Mouse (Mus musculus) heart, embryonic 15.5 days (tissue): ENCODE measurements at regions not wholly inside any gene's neighbourhood (a gene's known extent, or its start where the extent isn't known, plus 50 kb on each side); places are given as distances from the start of the nearest gene placed in this dataset.
"Not testable (repeated sequence)": the region's sequence is repeated elsewhere in the genome, so short reads cannot be mapped to it uniquely, and the experiment has no call there.

ENCODE experiments used
- ATAC-seq: fragments of 200-750 bp; cut with Nextera tagmentation; replicated peaks from 2 replicates; pipeline ENCODE4 v1.8.0; 2017; ENCODE audit warnings: low read depth, moderate TSS enrichment; ENCODE audit not compliant: insufficient number of reproducible peaks, insufficient read depth, low FRiP score
- H3K27ac ChIP-seq: fragments of 300-500 bp; sonication (generic); 2 replicates; pipeline ENCODE4 v1.5.1; 2015; ENCODE audit warnings: mild to moderate bottlenecking, inconsistent platforms
- H3K27me3 ChIP-seq: fragments of 300-500 bp; sonication (generic); 2 replicates; pipeline ENCODE4 v1.6.1; 2015; ENCODE audit warnings: inconsistent platforms
- H3K36me3 ChIP-seq: fragments of 300-500 bp; sonication (generic); 2 replicates; pipeline ENCODE4 v1.6.1; 2015; ENCODE audit warnings: mild to moderate bottlenecking, inconsistent platforms
- H3K4me1 ChIP-seq: fragments of 300-500 bp; sonication (generic); replicated peaks from 2 replicates; pipeline ENCODE4 v1.6.1; 2015; ENCODE audit warnings: inconsistent platforms
- H3K4me2 ChIP-seq: fragments of 300-500 bp; sonication (generic); 2 replicates; pipeline ENCODE4 v1.6.1; 2015; ENCODE audit warnings: inconsistent platforms, mild to moderate bottlenecking, moderate library complexity
- H3K4me3 ChIP-seq: fragments of 300-500 bp; sonication (generic); 2 replicates; pipeline ENCODE4 v1.5.1; 2015; ENCODE audit warnings: mild to moderate bottlenecking, inconsistent platforms
- H3K9ac ChIP-seq: fragments of 300-500 bp; sonication (generic); 2 replicates; pipeline ENCODE4 v1.6.1; 2015; ENCODE audit warnings: mild to moderate bottlenecking, inconsistent platforms
- H3K9me3 ChIP-seq: fragments of 300-500 bp; sonication (generic); replicated peaks from 2 replicates; pipeline ENCODE4 v1.6.1; 2016; ENCODE audit warnings: inconsistent platforms
- WGBS: fragments of 180-500 bp; shearing (Covaris S2); methylation state at CpG from one replicate; pipeline ENCODE4 v1.1.7; 2015; ENCODE audit warnings: mixed read lengths; 5-methylcytosine and 5-hydroxymethylcytosine counted together

GRCm38 (mm10) chr10:118927316-118927715 is 57.3 kb upstream of the Dyrk2 start:
- Histone ChIP-seq H3K9me3 (no peaks in the 10 kb centered on the region), H3K36me3 (no peaks in the 10 kb centered on the region), H3K4me2 (no peak overlapping the region), H3K9ac (no peak overlapping the region), H3K27me3 (no peaks in the 10 kb centered on the region), H3K4me3 (no peak overlapping the region), H3K4me1 (0 out of 2 replicates have a peak, but pooled peaks cover 4% of the 10 kb centered on the region), H3K27ac (no peak overlapping the region)
- 83% methylated on average over 12 of the region's 12 CpGs for WGBS
- no peak for ATAC-seq

DNA sequence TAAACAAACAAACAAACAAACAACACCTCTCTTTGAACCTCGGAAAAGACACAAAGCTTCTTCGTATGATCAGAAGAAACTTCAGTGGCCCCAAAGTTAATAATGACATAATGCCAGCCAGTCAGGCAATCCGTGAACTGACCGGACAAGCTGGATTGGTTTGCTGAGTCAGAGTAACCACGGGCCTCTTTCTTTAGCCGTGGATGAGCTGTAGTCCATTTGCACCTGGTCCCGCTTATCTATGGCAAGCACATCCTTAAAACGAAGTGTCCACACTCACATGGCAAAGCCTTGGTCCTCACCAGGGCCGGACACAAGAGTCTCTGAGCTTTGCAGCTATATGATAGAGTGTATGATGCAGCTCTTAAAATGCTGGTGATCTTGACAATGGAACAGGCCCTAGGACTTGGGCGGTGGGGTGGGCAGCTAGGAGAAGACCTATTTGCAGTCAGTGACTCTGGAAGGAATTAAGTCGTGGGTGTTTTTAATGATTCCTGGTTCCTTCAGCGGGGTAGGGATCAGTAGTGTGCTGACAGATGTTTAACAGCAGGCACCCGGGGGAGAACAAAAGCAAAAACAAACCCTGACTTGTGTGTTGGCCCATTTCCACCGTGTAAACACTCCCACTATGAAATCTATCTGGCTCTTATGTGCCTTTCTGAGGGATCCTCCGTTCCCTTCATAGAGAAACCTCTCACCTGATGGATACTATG is 53.6 kb upstream of the Dyrk2 start:
- Histone ChIP-seq H3K27ac (no peak overlapping the region), H3K9me3 (no peaks in the 10 kb centered on the region), H3K4me2 (no peak overlapping the region), H3K4me3 (no peak overlapping the region), H3K36me3 (no peaks in the 10 kb centered on the region), H3K4me1 (0 out of 2 replicates have a peak, but pooled peaks cover 4% of the 10 kb centered on the region), H3K27me3 (no peaks in the 10 kb centered on the region), H3K9ac (no peak overlapping the region)
- WGBS, result 45% methylated on average over 15 of the region's 15 CpGs
- no peak for ATAC-seq

DNA sequence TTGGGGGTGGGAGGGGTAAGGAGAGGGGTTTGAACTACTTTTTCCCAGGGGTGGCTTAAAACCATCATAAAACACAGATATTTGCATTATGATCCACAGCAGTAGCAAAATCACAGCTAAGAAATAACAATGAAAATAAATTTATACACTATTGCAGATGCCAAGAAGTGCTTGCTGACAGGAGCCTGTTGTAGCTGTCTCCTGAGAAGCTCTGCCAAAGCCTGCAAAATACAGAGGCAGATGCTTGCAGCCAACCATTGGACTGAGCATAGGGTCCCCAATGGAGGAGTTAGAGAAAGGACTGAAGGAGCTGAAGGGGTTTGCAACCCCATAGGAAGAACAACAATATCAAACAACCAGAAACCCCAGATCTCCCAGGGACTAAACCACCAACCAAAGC is 52.1 kb upstream of the Dyrk2 start:
- H3K4me2 ChIP-seq, H3K9ac ChIP-seq, H3K4me1 ChIP-seq, H3K9me3 ChIP-seq, ATAC-seq, H3K36me3 ChIP-seq, H3K27me3 ChIP-seq, H3K27ac ChIP-seq, H3K4me3 ChIP-seq: not testable (repeated sequence)
